In the genomic region with DNA sequence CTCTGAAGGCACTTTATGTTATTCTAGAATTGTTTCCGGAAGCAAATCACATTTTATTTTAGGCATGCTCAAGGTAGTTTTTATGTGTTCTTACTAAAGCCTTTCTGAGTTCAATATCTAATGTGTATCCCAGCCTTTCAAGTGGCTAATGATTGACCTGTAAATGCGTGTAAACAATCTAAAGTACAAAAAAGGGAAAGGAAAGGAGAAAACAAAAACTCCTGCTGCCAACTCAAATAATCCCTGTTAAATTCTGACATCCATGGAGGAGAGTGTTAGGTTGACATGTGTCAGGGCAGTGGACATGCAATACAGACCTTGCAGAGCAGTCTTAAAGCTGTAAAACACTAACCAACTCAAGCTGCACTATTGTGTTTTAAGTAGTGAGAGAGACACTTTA, we compare ENCODE assay signal across 27 mouse cellular contexts.
"Had no signal": no experiment of that assay in that cellular context is flagged by ENCODE, and none has a peak within 500 bp of the region (broad histone marks: within the 10 kb centered on the region; RNA-seq: fewer than 3 reads in every experiment).

No protein-coding gene starts in this region.

- H3K36me3 ChIP-seq: heart, embryonic 13.5 days; heart, embryonic 15.5 days; hindbrain, embryonic 10.5 days; hindbrain, embryonic 12.5 days; intestine, embryonic 15.5 days; kidney, embryonic 15.5 days; limb, embryonic 13.5 days; liver, embryonic 13.5 days; liver, embryonic 15.5 days had no signal

- H3K4me3 ChIP-seq: gastrocnemius, adult 2 months; heart, adult 2 months; heart, embryonic 13.5 days; heart, embryonic 15.5 days; hindbrain, embryonic 10.5 days; hindbrain, embryonic 12.5 days; intestine, embryonic 15.5 days; kidney, embryonic 15.5 days; layer of hippocampus, adult 2 months; left cerebral cortex, adult 2 months; limb, embryonic 13.5 days; liver, embryonic 13.5 days; liver, embryonic 15.5 days had no signal

- H3K4me1 ChIP-seq: heart, embryonic 13.5 days; heart, embryonic 15.5 days; hindbrain, embryonic 12.5 days; intestine, embryonic 15.5 days; limb, embryonic 13.5 days; liver, embryonic 13.5 days; liver, embryonic 15.5 days had no signal

- DNase-seq: forebrain, postnatal 0 days; gastrocnemius, adult 2 months; gastrocnemius, postnatal 10 days; gastrocnemius, postnatal 25 days; heart, adult 2 months; heart, postnatal 4 days; kidney, adult 18-20 months; kidney, postnatal 10 days; kidney, postnatal 25 days; kidney, postnatal 4 days; liver, embryonic 13.5 days; lung, adult 2 months had no signal

- H3K27ac ChIP-seq: gastrocnemius, adult 2 months; heart, adult 2 months; heart, embryonic 13.5 days; heart, embryonic 15.5 days; hindbrain, embryonic 10.5 days; hindbrain, embryonic 12.5 days; hindbrain, embryonic 14.5 days; intestine, embryonic 15.5 days; kidney, embryonic 15.5 days; layer of hippocampus, adult 2 months; left cerebral cortex, adult 2 months; limb, embryonic 13.5 days; liver, embryonic 13.5 days; liver, embryonic 15.5 days had no signal

- H3K27me3 ChIP-seq: heart, embryonic 13.5 days; heart, embryonic 15.5 days; hindbrain, embryonic 12.5 days; intestine, embryonic 15.5 days; kidney, embryonic 15.5 days; limb, embryonic 13.5 days; liver, embryonic 13.5 days; liver, embryonic 15.5 days had no signal

- H3K9me3 ChIP-seq: heart, embryonic 13.5 days; heart, embryonic 15.5 days; hindbrain, embryonic 10.5 days; hindbrain, embryonic 12.5 days; intestine, embryonic 15.5 days; kidney, embryonic 15.5 days; limb, embryonic 13.5 days; liver, embryonic 13.5 days; liver, embryonic 15.5 days had no signal

- H3K9ac ChIP-seq: forebrain, postnatal 0 days; heart, embryonic 13.5 days; heart, embryonic 15.5 days; hindbrain, embryonic 12.5 days; hindbrain, embryonic 14.5 days; intestine, embryonic 15.5 days; kidney, embryonic 15.5 days; limb, embryonic 13.5 days; liver, embryonic 13.5 days; liver, embryonic 15.5 days had no signal

- ATAC-seq: forebrain, postnatal 0 days; hindbrain, embryonic 16.5 days; inflammation-experienced regulatory T-cells, adult 6 months; intestine, embryonic 15.5 days; intestine, postnatal 0 days had no signal

- H3K4me2 ChIP-seq: heart, embryonic 11.5 days; heart, embryonic 13.5 days; heart, embryonic 15.5 days; hindbrain, embryonic 12.5 days; hindbrain, embryonic 14.5 days; intestine, embryonic 15.5 days; kidney, embryonic 15.5 days; limb, embryonic 13.5 days; liver, embryonic 13.5 days; liver, embryonic 15.5 days had no signal
